Mouse (Mus musculus) CH12F3 (cell line): Measurements from ENCODE around the gene Ramp1.

Source experiments
- in situ Hi-C: fragments of 300-500 bp; cut with MboI; formaldehyde crosslinking; loops from 2 replicates; pipeline ENCODE4 v1.14.3; 2020; ENCODE audit warnings: low sequenced_read_pairs

The Ramp1 gene

GRCm38 (mm10) chr1:91237676-91238075 lies 58.1 kb downstream of the Ramp1 start:
- in situ Hi-C loops = no loop called here

- in situ Hi-C loops = no loop called here
Measured at GRCm38 (mm10) chr1:91239112-91239511, 59.5 kb downstream of the Ramp1 start.

- in situ Hi-C loops = no loop called here
Measured at GRCm38 (mm10) chr1:91239800-91240199, 60.2 kb downstream of the Ramp1 start.

GRCm38 (mm10) chr1:91240685-91241084 lies 61.1 kb downstream of the Ramp1 start:
- in situ Hi-C loops = no loop called here

GRCm38 (mm10) chr1:91241249-91241648 lies 61.6 kb downstream of the Ramp1 start:
- in situ Hi-C loops = no loop called here

GRCm38 (mm10) chr1:91248242-91248641 lies 68.6 kb downstream of the Ramp1 start:
- in situ Hi-C loops = no loop called here

GRCm38 (mm10) chr1:91248970-91249369 lies 69.3 kb downstream of the Ramp1 start:
- in situ Hi-C loops = no loop called here

- in situ Hi-C loops = no loop called here
Measured at GRCm38 (mm10) chr1:91249564-91250414, 70.2 kb downstream of the Ramp1 start, which contains the start of gene Ube2f. Gene Ube2f (plus strand): TSS chr1:91250304.

- in situ Hi-C loops = no loop called here
Measured at GRCm38 (mm10) chr1:91250415-91251147, 71.0 kb downstream of the Ramp1 start.

GRCm38 (mm10) chr1:91251148-91251650 lies 71.6 kb downstream of the Ramp1 start:
- in situ Hi-C loops = no loop called here

- in situ Hi-C loops = no loop called here
Measured at GRCm38 (mm10) chr1:91251927-91252326, 72.3 kb downstream of the Ramp1 start.

GRCm38 (mm10) chr1:91257918-91258317 lies 78.3 kb downstream of the Ramp1 start:
- in situ Hi-C loops = no loop called here

GRCm38 (mm10) chr1:91259794-91260193 lies 80.2 kb downstream of the Ramp1 start:
- in situ Hi-C loops = no loop called here

GRCm38 (mm10) chr1:91262508-91262907 lies 82.9 kb downstream of the Ramp1 start:
- in situ Hi-C loops = no loop called here

- in situ Hi-C loops = no loop called here
Measured at GRCm38 (mm10) chr1:91272260-91272659, 92.6 kb downstream of the Ramp1 start.
